Comparison of ENCODE assay signal across 9 mouse cellular contexts in genomic region chr14:47951041-47951440, GRCm38 (mm10).
"Had no signal": no experiment of that assay in that cellular context is flagged by ENCODE, and none has a peak within 500 bp of the region (broad histone marks: within the 10 kb centered on the region; RNA-seq: fewer than 3 reads in every experiment).

No protein-coding gene starts in this region.

- DNase-seq: layer of hippocampus, adult 9-11 months; liver; lung, adult 18-20 months; lung, postnatal 10 days; lung, postnatal 36 days; retina, postnatal 1 day; right cerebral cortex, postnatal 25 days; spleen, adult 18-20 months; thymus, postnatal 25 days had no signal
